Mouse (Mus musculus) T-helper 2 cell (primary cell): Measurements from ENCODE around the gene Rbm45.

Experiments
- in situ Hi-C: fragments of 300-600 bp; cut with MboI, MseI; formaldehyde crosslinking; loops from one replicate; pipeline ENCODE4 v1.15.1; 2025; ENCODE audit warnings: high pct_unique_total_duplicates

Rbm45 gene

DNA sequence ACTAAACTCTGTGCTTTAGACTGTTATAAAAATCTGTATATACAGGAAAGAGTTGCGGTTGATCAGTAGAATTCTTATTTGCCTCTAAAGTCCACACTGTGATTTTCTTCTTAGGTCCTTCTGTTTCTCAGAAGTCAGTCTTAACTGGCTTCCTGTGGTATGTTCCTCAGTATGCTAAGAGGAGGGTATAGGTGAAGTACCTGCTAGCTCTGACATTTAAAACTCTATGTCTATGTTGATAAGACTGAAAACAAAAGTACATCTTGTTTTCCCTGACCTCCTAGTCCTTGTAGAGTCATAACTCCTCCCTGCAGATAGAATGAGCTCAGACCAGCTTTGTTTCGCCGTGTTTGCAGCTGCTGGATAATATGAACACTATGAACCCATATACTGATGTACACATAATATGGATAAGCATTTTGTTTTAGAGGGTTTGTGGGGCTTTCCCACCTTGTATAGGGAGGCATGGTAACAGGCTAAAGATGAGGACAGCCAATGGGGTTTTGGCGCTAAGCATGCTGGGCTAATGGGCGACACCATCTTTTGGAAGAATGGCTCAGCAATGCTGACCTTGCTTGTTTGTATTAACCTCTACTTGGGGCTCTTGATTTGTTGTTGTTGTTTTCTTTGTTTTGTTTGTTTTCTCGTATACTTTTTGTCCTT lies 4.9 kb downstream of the Rbm45 start:
- in situ Hi-C loops: loop anchor here (5.0 kb wide), 1 partner anchor 308 kb away; no protein-coding TSS in a partner anchor

DNA sequence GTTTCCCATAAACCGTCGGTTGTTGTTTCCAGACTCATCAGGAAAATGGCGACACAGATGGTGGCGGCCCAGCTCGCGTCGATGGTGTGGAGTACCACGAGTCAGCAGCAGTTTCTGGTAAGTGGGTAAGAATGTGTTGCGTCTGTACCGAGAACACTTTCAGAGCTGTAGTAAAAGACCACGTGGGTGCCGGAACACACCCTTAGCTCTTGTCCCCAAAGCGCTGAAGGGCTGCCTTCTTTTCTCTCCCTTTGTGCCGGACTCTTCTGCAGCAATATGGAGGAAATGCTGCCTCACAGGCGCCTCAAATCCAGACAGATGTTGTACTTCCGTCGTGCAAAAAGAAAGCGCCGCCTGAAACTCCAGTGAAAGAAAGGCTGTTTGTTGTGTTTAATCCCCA lies 8.9 kb downstream of the Rbm45 start:
- in situ Hi-C loops: no loop called here

- in situ Hi-C loops: no loop called here
Observed at GRCm38 (mm10) chr2:76386531-76386930, 16.7 kb downstream of the Rbm45 start.

GRCm38 (mm10) chr2:76400178-76400577 lies 30.4 kb downstream of the Rbm45 start:
- in situ Hi-C loops: no loop called here

- in situ Hi-C loops: no loop called here
Observed at GRCm38 (mm10) chr2:76405596-76406150, 35.9 kb downstream of the Rbm45 start.

GRCm38 (mm10) chr2:76406151-76406936 lies 36.6 kb downstream of the Rbm45 start, which contains the start of gene Osbpl6:
TSS of gene Osbpl6 (plus strand) at chr2:76406508.
- in situ Hi-C loops: no loop called here

DNA sequence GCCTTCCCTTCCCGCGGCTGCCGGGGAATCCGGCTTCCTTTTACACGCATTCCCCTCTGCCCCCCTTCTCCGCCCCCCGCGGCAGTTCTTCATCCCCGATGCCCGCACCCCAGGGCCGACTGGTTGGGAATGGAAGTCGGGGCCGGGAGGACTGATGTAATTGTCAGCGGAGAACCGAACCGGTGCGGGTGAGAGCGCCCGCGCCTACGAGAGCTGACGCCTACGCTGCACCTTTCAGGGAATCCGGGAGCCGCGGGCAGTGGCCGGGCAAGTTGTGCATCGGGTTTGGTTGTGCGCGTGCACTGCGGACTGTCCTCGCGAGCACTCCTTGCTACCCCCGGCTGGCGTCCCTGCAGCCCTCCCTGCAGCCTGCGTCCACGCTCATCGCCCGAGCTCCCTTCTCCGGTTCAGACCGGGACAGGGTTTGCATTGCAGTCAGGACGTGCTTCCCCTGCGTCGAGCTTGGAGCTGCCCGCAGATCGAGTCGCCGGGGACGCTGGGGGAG lies 37.2 kb downstream of the Rbm45 start:
- in situ Hi-C loops: no loop called here

DNA sequence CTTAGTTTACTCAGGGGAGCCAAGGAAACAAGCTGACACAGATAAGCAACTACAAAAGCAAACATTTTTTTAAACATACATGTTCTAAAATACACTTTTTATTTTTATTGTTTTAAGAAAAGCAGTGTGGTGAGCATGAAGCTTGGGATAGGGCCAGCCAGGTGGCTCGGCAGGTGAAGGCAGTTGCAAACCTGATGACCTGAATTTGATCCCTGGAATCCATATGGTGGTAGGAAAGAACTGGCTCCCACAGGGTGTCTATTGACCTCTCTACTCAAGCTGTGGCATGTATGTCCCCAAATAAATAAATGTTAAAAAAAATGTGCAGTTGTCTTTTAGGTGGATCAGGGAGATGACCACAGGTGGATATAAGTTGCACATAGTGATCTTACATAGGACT lies 39.7 kb downstream of the Rbm45 start:
- in situ Hi-C loops: no loop called here

DNA sequence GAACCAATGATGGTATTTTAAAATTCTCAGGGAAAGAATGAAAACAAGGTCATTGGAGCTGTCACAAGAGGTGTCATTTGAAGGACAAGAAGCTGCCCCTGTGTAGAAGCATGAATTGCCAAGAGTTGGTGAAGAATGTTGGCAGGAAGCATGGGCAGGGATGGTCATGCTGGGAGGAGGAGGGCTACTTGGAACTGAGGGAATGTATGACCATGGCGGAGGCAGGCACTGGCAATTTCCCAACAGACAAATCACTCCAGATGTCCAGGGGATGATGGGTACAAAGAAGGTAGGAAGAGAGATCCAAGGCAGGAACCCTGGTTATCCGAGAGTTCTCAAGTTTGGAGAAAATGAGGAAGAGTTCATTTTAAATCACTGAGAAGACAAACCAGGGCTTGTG lies 40.2 kb downstream of the Rbm45 start:
- in situ Hi-C loops: no loop called here

GRCm38 (mm10) chr2:76412924-76413323 lies 43.1 kb downstream of the Rbm45 start:
- in situ Hi-C loops: no loop called here

DNA sequence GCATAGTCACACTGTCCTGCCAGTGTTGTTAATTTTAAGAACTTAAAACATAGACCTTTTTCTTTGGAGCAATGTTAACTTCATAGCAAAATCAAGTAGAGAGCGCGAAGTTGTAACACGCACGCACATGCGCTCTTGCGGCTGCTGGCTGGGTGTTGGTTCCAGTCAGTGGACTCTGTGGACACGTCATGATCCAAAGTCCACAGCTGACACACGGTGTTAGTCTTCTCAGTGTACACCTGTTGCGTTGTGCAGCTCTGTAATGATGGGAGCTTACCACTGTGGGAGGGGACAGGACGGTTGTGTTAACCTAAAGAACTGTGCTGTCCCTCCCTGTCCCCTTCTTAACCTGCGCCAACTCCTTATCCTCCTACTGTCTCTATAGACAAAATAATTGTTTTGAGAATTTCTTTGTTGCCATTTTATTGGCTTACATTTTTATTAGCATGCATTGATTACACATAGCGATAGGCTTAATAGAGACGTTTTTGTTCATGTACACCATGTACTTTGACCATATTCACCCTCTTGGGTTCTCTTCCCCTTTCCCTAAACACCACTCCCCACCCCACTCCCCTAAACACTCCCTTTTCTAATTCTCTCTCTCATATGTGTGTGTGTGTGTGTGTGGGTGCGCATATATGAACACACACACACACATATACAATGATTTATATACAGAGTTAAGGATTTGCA lies 47.8 kb downstream of the Rbm45 start:
- in situ Hi-C loops: no loop called here

DNA sequence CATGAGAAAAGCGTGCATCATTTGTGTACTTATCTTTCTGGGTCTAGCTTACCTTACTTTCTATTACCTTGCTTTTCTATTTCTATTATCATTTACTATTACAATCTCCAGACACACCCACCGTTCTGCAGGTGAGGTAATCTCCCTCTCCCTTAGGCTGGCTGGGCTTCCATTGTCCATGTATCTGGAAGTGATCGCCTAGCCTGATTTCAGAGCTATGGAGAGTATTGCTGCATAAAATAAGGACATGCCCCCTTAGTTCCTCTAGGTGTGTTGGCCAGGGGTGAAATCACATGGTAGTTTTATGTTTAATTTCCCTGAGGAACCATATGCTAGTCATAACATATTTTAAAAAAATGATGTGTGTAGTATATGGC lies 48.3 kb downstream of the Rbm45 start:
- in situ Hi-C loops: no loop called here

DNA sequence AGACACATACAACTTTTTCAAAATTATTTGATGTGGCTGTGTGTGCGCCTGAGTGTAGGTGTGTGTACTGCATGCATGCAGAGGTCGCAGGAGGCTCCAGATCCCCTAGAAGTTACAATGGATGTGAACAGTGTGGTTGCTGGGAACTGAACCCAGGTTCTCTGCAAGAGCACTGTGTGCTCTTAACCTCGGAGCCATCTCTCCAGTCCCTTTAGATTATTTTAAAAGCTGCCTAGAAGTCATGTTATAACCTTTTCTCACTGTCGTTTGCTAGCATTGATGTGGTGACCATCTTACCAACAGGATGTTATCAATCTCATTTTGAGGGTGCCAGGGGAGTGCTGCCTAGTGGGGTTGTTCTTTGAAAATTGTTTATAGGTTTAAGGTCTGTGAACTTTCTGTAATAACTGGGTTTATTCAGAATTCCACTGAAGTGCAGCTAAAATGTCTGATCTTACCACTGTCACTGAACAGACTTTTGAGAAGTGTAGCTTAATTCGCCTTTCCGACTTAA lies 51.7 kb downstream of the Rbm45 start:
- in situ Hi-C loops: no loop called here

GRCm38 (mm10) chr2:76426816-76427215 lies 57.0 kb downstream of the Rbm45 start:
- in situ Hi-C loops: no loop called here

GRCm38 (mm10) chr2:76429318-76429717 lies 59.5 kb downstream of the Rbm45 start:
- in situ Hi-C loops: no loop called here

DNA sequence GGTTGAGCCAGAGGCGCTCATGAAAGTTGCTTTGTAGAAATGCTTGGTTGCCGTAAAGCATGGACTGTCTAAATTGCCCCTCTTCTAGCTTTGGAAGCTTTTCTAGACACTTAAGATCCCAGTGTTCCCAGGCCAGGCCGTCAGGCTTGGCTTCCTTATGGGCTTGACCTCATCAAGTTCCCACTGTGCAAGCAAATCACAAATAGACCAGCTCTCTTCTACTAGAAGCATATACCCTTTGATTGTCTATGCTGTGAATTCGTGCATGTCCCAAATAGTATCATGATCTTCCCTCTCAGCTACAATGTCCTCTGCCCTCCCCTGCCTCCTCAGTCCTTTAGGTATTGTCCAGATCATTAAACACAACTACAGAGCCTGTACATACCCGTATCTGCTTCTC lies 60.1 kb downstream of the Rbm45 start:
- in situ Hi-C loops: loop anchor here (10.0 kb wide), 1 partner anchor 1965 kb away; no protein-coding TSS in a partner anchor

DNA sequence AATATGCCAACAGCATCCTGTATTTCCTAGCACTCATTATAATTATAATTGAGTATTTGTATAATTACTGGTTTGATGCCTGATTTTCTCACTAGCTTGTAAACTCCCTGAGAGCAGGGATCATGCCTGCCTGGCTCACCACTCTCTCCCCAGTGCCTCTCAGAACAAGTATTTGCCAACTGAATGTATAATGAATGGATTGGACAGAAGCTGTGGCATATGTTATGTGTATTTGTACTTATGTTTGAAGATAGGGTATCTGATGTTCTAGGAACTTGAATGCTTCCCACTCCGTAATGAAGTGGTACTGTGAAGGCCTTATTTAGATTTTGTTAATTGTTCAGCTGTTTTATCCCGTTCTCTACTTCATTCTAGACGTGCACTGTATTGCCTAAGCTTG lies 60.8 kb downstream of the Rbm45 start:
- in situ Hi-C loops: loop anchor here (10.0 kb wide), 1 partner anchor 1966 kb away; no protein-coding TSS in a partner anchor
